Mouse (Mus musculus) lung, embryonic 15.5 days (tissue): ENCODE results near the gene Dgkz. TPM values are rescaled to one million over a fixed set of nuclear protein-coding genes. Genes with fewer than 3 reads are reported as not detected.

ENCODE experiments used
- ATAC-seq: fragments of 200-750 bp; cut with Nextera tagmentation; 2 replicates; pipeline ENCODE4 v1.8.0; 2017; ENCODE audit warnings: moderate number of reproducible peaks, borderline replicate concordance; ENCODE audit not compliant: low FRiP score, low TSS enrichment; ENCODE audit errors: extremely low read depth
- H3K27ac ChIP-seq: fragments of 300-500 bp; sonication (generic); 2 replicates; pipeline ENCODE4 v1.5.1; 2015; ENCODE audit warnings: moderate library complexity, mild to moderate bottlenecking, inconsistent platforms
- H3K27me3 ChIP-seq: fragments of 300-500 bp; sonication (generic); 2 replicates; pipeline ENCODE4 v1.6.1; 2015; ENCODE audit warnings: inconsistent platforms
- H3K36me3 ChIP-seq: fragments of 300-500 bp; sonication (generic); 2 replicates; pipeline ENCODE4 v1.6.1; 2015; ENCODE audit warnings: inconsistent platforms
- H3K4me1 ChIP-seq: fragments of 300-500 bp; sonication (generic); 2 replicates; pipeline ENCODE4 v1.6.1; 2015; ENCODE audit warnings: inconsistent platforms
- H3K4me2 ChIP-seq: fragments of 300-500 bp; sonication (generic); 2 replicates; pipeline ENCODE4 v1.6.1; 2015; ENCODE audit warnings: inconsistent platforms, mild to moderate bottlenecking, moderate library complexity
- H3K4me3 ChIP-seq: fragments of 300-500 bp; sonication (generic); 2 replicates; pipeline ENCODE4 v1.5.1; 2015; ENCODE audit warnings: mild to moderate bottlenecking, inconsistent platforms
- H3K9ac ChIP-seq: fragments of 300-500 bp; sonication (generic); 2 replicates; pipeline ENCODE4 v1.6.1; 2015; ENCODE audit warnings: inconsistent platforms
- H3K9me3 ChIP-seq: fragments of 300-500 bp; sonication (generic); 2 replicates; pipeline ENCODE4 v1.6.1; 2016; ENCODE audit warnings: inconsistent platforms
- WGBS: fragments of 180-500 bp; shearing (Covaris S2); methylation state at CpG from one replicate; pipeline ENCODE4 v1.1.7; 2015; 5-methylcytosine and 5-hydroxymethylcytosine counted together
- polyA plus RNA-seq: library from polyadenylated mRNA; unstranded; fragments of >200 nt; fragmentation: Nextera tagmentation; extraction: Ambion mirVana; gene quantifications from 2 replicates; pipeline ENCODE4 v1.2.1, GENCODE M21; 2015

Dgkz gene
- polyA plus RNA-seq, 1 experiment from 2014 or later: 54.0 TPM

DNA sequence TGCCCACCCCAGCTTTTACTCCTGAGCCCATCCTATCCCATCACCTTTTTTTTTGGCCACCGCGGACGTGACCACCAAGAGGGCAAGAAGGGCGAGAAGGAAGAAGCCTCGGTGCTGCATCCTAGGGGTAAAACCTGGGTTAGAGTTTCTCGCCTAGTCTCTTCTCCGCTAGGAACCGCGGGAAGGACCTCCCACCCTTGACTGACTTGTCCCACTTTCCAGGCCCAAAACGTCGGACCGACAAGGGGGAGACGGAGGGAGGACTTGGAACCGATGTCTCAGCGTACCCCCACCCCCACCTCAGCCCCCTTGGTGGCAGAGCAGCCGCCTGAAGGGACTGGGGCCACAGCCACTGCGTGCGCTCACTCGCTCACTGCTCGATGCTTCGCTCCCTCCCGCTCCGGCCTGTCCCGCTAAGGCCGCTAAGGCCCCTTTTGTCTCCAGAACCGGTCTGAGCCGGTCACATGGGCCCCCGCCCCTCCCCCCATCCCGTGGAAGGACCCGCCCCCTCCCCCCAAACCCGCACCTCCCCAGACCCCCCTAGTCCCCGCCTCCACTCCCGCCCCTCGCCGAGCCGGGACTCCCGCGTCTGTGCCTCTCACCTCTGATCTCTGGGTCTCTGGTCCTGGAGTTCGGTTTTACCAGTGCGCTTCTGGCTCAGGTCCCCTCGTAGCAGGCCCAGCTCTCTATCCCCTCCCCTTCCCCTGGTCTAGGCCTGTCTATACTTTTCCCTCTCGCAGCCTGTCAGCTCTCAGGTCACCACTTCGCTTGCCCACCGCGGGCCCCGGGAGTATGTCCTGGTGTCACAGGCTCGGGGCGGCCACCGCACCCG, 44.1 kb downstream of the Dgkz start:
- H3K4me1 ChIP-seq: peaks cover 44% of the 10 kb centered on the region
- H3K27ac ChIP-seq: peak overlapping the region; percentile 94
- peaks cover 27% of the 10 kb centered on the region; the same call in 1 of the 2 replicates for H3K36me3 ChIP-seq
- no peaks in the 10 kb centered on the region; the same call in 1 of the 2 replicates for H3K27me3 ChIP-seq
- peak overlapping the region; percentile 76 for H3K4me2 ChIP-seq
- 2% methylated on average over 42 of the region's 50 CpGs for WGBS
- peak overlapping the region; percentile 83 for H3K9ac ChIP-seq
- ATAC-seq: peak; percentile 77
- H3K9me3 ChIP-seq: no peaks in the 10 kb centered on the region
- H3K4me3 ChIP-seq: peak overlapping the region; percentile 71

DNA sequence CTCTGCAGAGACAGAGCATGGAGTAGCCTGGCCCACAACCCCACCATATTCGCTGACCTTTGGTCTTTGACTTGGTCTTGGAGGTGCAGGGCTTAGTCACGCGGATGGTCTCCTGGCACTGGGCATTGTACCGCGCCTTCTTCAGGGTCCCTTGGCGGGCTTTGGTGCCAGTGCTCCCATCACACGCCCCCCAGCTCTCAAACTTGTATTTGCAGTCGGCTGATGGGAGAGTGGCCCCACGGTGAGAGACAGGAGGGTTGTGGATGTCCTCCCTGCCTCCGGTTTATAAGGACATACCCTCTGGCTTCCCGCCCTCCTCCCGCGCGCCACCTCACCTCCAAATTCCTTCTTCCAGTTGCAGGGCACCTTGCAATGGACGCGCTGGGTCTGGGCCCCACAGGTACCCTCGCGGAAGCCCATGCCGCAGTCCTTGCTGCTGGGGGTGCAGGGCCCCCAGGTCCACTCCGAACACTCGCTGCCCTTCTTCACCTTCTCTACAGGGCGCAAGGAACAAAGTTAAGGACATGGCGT, 44.8 kb downstream of the Dgkz start:
- Histone ChIP-seq H3K27ac (peak overlapping the region; percentile 94), H3K9me3 (no peaks in the 10 kb centered on the region), H3K4me1 (peaks cover 44% of the 10 kb centered on the region), H3K27me3 (no peaks in the 10 kb centered on the region; the same call in 1 of the 2 replicates), H3K4me3 (peak overlapping the region; percentile 71), H3K36me3 (peaks cover 20% of the 10 kb centered on the region; the same call in 1 of the 2 replicates), H3K4me2 (peak overlapping the region; percentile 76), H3K9ac (peak overlapping the region; percentile 83)
- ATAC-seq: no peak
- 1% methylated on average over 23 of the region's 23 CpGs for WGBS

DNA sequence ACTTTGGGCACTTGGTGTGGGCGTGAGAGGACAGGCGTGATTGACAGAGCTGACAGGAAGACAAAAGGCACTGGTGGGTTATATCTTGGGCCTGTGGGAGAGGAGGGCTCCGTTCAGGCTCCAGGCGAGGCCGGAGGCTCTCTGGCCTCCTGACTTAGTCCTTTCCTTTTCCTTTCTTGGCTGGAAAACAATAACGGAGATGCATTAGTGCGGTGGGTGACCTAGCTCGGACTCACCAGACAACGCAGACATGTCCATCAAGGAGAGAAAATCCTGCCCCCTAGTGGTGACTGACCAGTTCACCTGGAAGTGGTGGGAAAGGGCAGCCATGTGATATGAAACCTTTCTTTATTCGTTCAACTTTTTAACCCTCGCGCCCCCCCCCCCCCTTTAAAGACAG, 45.7 kb downstream of the Dgkz start:
- H3K9me3 ChIP-seq: no peaks in the 10 kb centered on the region
- peaks cover 2% of the 10 kb centered on the region for H3K27me3 ChIP-seq
- H3K4me2 ChIP-seq: peak overlapping the region; percentile 76
- H3K27ac ChIP-seq: no peak overlapping the region
- peaks cover 13% of the 10 kb centered on the region; the same call in 1 of the 2 replicates for H3K36me3 ChIP-seq
- H3K9ac ChIP-seq: peak overlapping the region; percentile 83; the same call in 1 of the 2 replicates
- 10% methylated on average over 12 of the region's 12 CpGs for WGBS
- peaks cover 44% of the 10 kb centered on the region for H3K4me1 ChIP-seq
- no peak for ATAC-seq
- H3K4me3 ChIP-seq: peak overlapping the region; percentile 71

DNA sequence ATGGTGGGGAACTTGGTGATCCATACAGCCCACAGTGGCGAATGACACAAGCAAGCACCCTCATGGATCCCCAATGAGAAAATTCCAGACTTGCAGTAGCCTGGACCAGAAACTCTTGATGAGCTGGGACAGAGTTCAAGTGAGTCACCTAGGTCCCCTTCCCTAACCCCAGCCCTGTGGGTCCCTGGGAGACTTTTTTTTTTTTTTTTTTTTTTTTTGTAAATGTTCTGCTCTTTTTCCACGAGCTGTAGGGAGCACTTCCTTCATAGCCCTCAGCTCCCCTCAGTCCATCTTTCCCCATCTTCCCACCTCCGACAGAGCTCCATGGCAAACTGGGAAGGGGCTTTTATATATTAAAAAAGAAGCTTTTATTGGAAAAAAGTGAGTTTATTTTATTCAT, 46.2 kb downstream of the Dgkz start:
- ATAC-seq: no peak
- peak overlapping the region; percentile 71; the same call in 1 of the 2 replicates for H3K4me3 ChIP-seq
- H3K36me3 ChIP-seq: 0 out of 2 replicates have a peak, but pooled peaks cover 8% of the 10 kb centered on the region
- no peak overlapping the region for H3K4me2 ChIP-seq
- H3K4me1 ChIP-seq: peaks cover 44% of the 10 kb centered on the region
- peaks cover 7% of the 10 kb centered on the region for H3K27me3 ChIP-seq
- H3K9me3 ChIP-seq: no peaks in the 10 kb centered on the region
- no peak overlapping the region for H3K9ac ChIP-seq
- 51% methylated on average over 3 of the region's 3 CpGs for WGBS
- no peak overlapping the region for H3K27ac ChIP-seq

DNA sequence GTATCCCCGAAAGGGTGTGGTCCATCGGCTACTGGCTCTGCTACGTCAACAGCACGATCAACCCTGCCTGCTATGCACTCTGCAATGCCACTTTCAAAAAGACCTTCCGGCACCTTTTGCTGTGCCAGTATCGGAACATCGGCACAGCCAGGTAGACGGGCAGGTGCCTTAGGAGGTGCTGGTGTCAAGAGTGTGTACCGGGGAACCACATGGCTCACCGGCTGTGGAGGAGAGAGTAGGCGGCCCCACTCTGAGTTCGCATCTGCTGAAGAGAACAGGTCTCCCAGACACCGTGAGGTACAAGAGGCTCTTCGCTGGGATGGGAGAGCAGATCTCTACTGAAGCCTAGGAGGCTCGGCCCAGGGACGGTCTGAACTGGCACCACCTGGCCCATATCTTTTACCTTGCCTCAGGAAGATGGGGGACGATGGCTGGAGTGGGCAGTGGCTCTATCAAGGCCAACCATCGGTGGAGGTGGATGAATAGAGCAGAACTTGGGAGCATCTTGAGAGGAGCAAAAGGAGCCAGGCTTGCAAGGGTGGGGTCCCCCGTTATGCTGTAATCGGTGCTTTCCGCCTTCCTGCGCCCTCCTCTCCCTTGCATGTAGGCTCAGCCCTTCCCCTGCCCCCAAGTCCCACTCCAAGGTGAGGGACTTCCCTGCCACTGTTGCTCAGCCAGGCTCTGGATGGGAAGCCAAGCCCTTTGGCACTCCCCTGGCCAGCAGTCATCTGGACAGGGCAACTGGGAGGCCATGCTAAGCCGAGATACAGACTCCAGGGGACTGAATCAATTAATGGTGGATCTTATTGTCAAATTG, 46.9 kb downstream of the Dgkz start:
- Histone ChIP-seq H3K4me1 (peaks cover 46% of the 10 kb centered on the region), H3K27ac (no peak overlapping the region), H3K9ac (no peak overlapping the region), H3K27me3 (peaks cover 14% of the 10 kb centered on the region), H3K4me3 (no peak overlapping the region), H3K4me2 (no peak overlapping the region), H3K36me3 (0 out of 2 replicates have a peak, but pooled peaks cover 5% of the 10 kb centered on the region), H3K9me3 (no peaks in the 10 kb centered on the region)
- ATAC-seq: no peak
- WGBS: 66% methylated on average over 23 of the region's 23 CpGs

DNA sequence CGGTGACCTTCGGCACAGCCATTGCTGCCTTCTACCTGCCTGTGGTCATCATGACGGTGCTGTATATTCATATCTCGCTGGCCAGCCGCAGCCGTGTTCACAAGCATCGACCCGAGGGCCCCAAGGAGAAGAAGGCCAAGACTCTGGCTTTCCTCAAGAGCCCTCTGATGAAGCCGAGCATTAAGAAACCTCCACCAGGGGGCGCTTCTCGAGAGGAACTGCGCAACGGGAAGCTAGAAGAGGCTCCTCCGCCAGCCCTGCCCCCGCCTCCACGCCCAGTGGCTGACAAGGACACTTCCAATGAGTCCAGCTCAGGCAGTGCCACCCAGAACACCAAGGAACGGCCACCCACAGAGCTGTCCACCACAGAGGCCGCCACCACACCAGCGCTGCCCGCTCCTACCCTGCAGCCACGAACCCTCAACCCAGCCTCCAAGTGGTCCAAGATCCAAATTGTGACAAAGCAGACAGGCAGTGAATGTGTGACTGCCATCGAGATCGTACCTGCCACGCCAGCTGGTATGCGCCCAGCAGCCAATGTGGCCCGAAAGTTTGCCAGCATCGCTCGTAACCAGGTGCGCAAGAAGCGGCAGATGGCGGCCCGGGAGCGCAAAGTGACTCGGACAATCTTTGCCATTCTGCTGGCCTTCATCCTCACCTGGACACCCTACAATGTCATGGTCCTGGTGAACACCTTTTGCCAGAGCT, 47.7 kb downstream of the Dgkz start:
- Histone ChIP-seq H3K27me3 (peaks cover 22% of the 10 kb centered on the region), H3K4me3 (no peak overlapping the region), H3K9me3 (no peaks in the 10 kb centered on the region), H3K27ac (no peak overlapping the region), H3K4me2 (peak overlapping the region; percentile 28), H3K4me1 (peaks cover 46% of the 10 kb centered on the region), H3K9ac (no peak overlapping the region), H3K36me3 (0 out of 2 replicates have a peak, but pooled peaks cover 5% of the 10 kb centered on the region)
- WGBS: 40% methylated on average over 34 of the region's 34 CpGs
- ATAC-seq: no peak

DNA sequence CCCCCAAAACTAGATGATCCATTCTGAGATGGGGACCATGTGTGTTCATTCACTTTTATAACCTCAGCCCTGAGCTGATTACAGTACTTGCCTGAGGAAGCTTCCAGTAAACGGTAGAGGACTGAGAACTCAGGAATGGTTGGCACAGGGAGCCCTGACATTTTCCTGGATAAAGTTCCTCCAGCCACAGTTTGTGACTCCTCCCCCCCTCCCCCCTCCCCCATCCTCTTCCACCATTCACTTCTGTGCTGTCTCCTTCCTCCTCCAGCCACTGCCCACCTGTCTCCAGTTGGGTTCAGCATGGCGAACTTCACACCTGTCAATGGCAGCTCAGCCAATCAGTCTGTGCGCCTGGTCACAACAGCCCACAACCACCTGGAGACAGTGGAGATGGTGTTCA, 48.7 kb downstream of the Dgkz start, which contains the start of gene Chrm4:
Chrm4 (plus strand) TSS at position 301 of the 400 bp plus-strand sequence.
- WGBS: 82% methylated on average over 3 of the region's 3 CpGs
- no peak for ATAC-seq
- Histone ChIP-seq H3K9me3 (no peaks in the 10 kb centered on the region), H3K4me1 (peaks cover 46% of the 10 kb centered on the region), H3K4me2 (peak within 1 kb of the TSS; percentile 28), H3K27me3 (peaks cover 32% of the 10 kb centered on the region), H3K36me3 (0 out of 2 replicates have a peak, but pooled peaks cover 5% of the 10 kb centered on the region), H3K9ac (no peak within 1 kb of the TSS), H3K27ac (no peak within 1 kb of the TSS), H3K4me3 (no peak within 1 kb of the TSS)

DNA sequence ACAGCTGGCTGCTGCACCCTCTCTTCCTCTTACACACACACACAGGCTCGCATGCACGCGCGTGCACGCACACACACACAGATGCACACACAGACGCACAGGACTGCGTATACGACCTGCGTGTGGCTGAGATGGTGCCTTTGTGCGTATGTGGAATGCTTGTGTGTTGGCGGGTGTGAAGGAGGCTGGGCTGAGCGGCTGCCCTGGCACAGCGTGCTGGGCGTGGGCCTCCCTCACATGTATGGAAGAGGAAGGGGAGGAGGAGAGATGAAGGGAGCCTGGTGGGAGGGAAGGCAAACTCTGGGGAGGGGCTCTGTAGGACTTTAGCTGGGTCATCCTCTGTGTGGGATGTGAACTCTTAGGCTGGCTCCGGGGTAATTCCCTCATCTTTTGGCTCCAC, 50.2 kb downstream of the Dgkz start:
- no peak for ATAC-seq
- Histone ChIP-seq H3K4me3 (no peak overlapping the region), H3K4me1 (peaks cover 48% of the 10 kb centered on the region), H3K4me2 (no peak overlapping the region), H3K36me3 (0 out of 2 replicates have a peak, but pooled peaks cover 5% of the 10 kb centered on the region), H3K27ac (no peak overlapping the region), H3K27me3 (peaks cover 47% of the 10 kb centered on the region), H3K9ac (no peak overlapping the region), H3K9me3 (no peaks in the 10 kb centered on the region)
- WGBS: 67% methylated on average over 15 of the region's 15 CpGs

DNA sequence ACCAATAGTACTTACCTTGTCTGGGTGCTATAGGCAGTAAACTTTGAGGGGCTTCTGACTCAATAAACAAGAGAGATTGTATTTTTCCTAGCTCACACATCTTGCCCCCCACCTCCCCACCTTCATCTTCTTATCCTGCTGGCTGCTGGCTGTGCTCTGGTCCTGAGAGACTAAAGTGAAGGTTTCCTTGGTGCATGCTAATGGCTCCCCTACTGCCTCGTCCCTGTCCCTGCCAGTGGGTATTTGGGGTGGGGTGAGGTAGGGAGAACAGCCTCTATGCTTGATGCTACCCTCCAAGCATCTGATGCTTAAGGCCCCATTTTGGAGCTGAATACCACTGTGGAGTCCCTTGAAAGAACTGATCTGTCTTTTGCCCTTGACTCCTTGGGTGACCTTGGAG, 50.9 kb downstream of the Dgkz start:
- ATAC-seq: no peak
- H3K4me2 ChIP-seq: no peak overlapping the region
- peaks cover 41% of the 10 kb centered on the region for H3K4me1 ChIP-seq
- H3K9me3 ChIP-seq: no peaks in the 10 kb centered on the region
- 0 out of 2 replicates have a peak, but pooled peaks cover 5% of the 10 kb centered on the region for H3K36me3 ChIP-seq
- WGBS: 63% methylated on average over 1 of the region's 1 CpGs
- H3K27ac ChIP-seq: no peak overlapping the region
- no peak overlapping the region for H3K4me3 ChIP-seq
- H3K9ac ChIP-seq: no peak overlapping the region
- peaks cover 48% of the 10 kb centered on the region for H3K27me3 ChIP-seq

DNA sequence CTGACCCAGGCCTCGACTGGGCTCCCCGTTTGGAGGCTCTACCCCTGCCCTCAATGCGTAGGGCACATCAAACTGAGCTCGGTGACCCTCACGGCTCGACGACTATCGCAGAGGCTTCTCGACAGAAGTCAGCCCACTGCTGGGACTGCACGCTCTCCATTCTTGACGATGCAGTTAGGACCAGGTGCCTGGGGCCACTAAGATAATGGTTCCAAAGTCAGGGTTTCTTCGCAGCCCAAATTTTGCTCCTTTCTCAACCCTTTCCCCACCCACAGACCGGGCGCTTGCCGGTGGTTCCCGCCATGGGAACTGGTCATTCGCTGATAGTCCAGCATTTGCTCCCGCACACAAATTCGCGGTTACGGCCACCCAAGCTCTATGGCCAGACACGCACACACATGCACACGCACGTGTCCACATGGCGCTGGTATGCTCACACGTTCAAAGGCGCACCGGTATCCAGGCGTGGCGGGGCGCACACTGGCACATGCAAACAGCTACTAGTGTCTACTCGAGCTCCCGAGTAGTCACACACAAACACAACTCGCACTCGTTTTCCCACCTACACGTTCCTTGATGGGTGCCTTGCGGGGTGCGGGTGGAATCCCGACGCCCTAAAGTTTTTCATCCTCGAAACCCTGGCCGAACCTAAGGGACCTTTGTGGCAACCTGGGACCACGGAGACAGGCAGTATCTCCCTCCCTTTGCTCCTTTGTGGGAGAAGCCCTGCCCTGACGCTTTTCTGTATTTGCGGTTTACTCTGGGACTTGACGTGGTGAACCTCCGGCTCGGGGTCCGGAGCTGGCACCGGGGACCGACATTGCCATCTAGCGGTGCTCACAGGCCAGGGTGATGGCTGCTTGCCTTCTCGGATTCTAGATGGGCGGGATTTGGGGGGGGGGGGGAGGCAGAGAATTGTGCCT, 52.0 kb downstream of the Dgkz start:
- no peaks in the 10 kb centered on the region for H3K9me3 ChIP-seq
- H3K36me3 ChIP-seq: 0 out of 2 replicates have a peak, but pooled peaks cover 1% of the 10 kb centered on the region
- H3K4me3 ChIP-seq: peak overlapping the region; percentile 30
- WGBS: 5% methylated on average over 54 of the region's 54 CpGs
- no peak for ATAC-seq
- H3K9ac ChIP-seq: no peak overlapping the region
- peaks cover 37% of the 10 kb centered on the region for H3K4me1 ChIP-seq
- no peak overlapping the region for H3K27ac ChIP-seq
- H3K27me3 ChIP-seq: peaks cover 48% of the 10 kb centered on the region
- peak overlapping the region; percentile 98 for H3K4me2 ChIP-seq
